Mouse (Mus musculus) ES-E14 (cell line): ENCODE data around the gene Tmem266.

Source experiments
- MAFK ChIP-seq: IDR thresholded peaks from 2 replicates; pipeline ENCODE4 v1.6.1; 2014; ENCODE audit warnings: mild to moderate bottlenecking, low read depth, low read length, inconsistent platforms; ENCODE audit not compliant: insufficient read depth
- ZNF384 ChIP-seq: IDR thresholded peaks from 2 replicates; pipeline ENCODE4 v1.6.1; 2012; ENCODE audit warnings: low read depth, low read length, inconsistent platforms

- no peak for TF ChIP-seq ZNF384
- no peak for TF ChIP-seq MAFK
These were observed 512 bp downstream of the Tmem266 start for GRCm38 (mm10) chr9:55327234-55327615.
